Mouse (Mus musculus): Measurements from ENCODE around the gene Fut8. TPM values are rescaled to one million over a fixed set of nuclear protein-coding genes. Genes with fewer than 3 reads are reported as not detected.
"Not testable (repeated sequence)": the region's sequence is repeated elsewhere in the genome, so short reads cannot be mapped to it uniquely, and the experiment has no call there.

The Fut8 gene
- polyA plus RNA-seq, 1 experiment: 13.8 TPM

- WGBS: 63% methylated on average over 2 of the region's 2 CpGs
Measured at GRCm38 (mm10) chr12:77263816-77264215, 25.9 kb downstream of the Fut8 start.

GRCm38 (mm10) chr12:77270694-77271093 is 32.8 kb downstream of the Fut8 start:
- 24% methylated on average over 3 of the region's 3 CpGs for WGBS
- Histone ChIP-seq H3K4me3 (replicated peaks; ENCODE audit: control insufficient read depth, low read depth, low read length) (no peak overlapping the region), H3K4me1 (ENCODE audit: control insufficient read depth, insufficient read depth, low read length) (no peaks in the 10 kb centered on the region), H3K27ac (ENCODE audit: control insufficient read depth, insufficient read depth, low read depth, low read length, poor library complexity) (no peak overlapping the region)
- TF ChIP-seq CTCF (IDR thresholded peaks at IDR 0.05; ENCODE audit: control insufficient read depth, insufficient read depth, low read length) (no peak), POLR2A (IDR thresholded peaks at IDR 0.05; ENCODE audit: borderline replicate concordance, control insufficient read depth, low read depth, low read length) (no peak)

More at GRCm38 (mm10) chr12:77263816-77264215, 25.9 kb downstream of the Fut8 start:
- Histone ChIP-seq H3K4me1 (ENCODE audit: control insufficient read depth, insufficient read depth, low read length) (no peaks in the 10 kb centered on the region), H3K4me3 (replicated peaks; ENCODE audit: control insufficient read depth, low read depth, low read length) (no peak overlapping the region), H3K27ac (ENCODE audit: control insufficient read depth, insufficient read depth, low read depth, low read length, poor library complexity) (no peak overlapping the region)
- no peak for TF ChIP-seq POLR2A (IDR thresholded peaks at IDR 0.05; ENCODE audit: borderline replicate concordance, control insufficient read depth, low read depth, low read length)

GRCm38 (mm10) chr12:77288507-77288906 is 50.6 kb downstream of the Fut8 start:
- Histone ChIP-seq H3K4me1 (ENCODE audit: control insufficient read depth, insufficient read depth, low read length) (no peaks in the 10 kb centered on the region), H3K27ac (ENCODE audit: control insufficient read depth, insufficient read depth, low read depth, low read length, poor library complexity) (no peak overlapping the region), H3K4me3 (replicated peaks; ENCODE audit: control insufficient read depth, low read depth, low read length) (no peak overlapping the region)
- 50% methylated on average over 2 of the region's 2 CpGs for WGBS
- TF ChIP-seq POLR2A (IDR thresholded peaks at IDR 0.05; ENCODE audit: borderline replicate concordance, control insufficient read depth, low read depth, low read length): no peak
- TF ChIP-seq CTCF (IDR thresholded peaks at IDR 0.05; ENCODE audit: control insufficient read depth, insufficient read depth, low read length): no peak

- Histone ChIP-seq H3K27ac (ENCODE audit: control insufficient read depth, insufficient read depth, low read depth, low read length, poor library complexity) (no peak overlapping the region), H3K4me3 (replicated peaks; ENCODE audit: control insufficient read depth, low read depth, low read length) (no peak overlapping the region), H3K4me1 (ENCODE audit: control insufficient read depth, insufficient read depth, low read length) (no peaks in the 10 kb centered on the region)
- no peak for TF ChIP-seq CTCF (IDR thresholded peaks at IDR 0.05; ENCODE audit: control insufficient read depth, insufficient read depth, low read length)
- TF ChIP-seq POLR2A (IDR thresholded peaks at IDR 0.05; ENCODE audit: borderline replicate concordance, control insufficient read depth, low read depth, low read length): no peak
- WGBS: 83% methylated on average over 4 of the region's 4 CpGs
Measured at GRCm38 (mm10) chr12:77291017-77291416, 53.1 kb downstream of the Fut8 start.

- H3K27ac ChIP-seq (ENCODE audit: control insufficient read depth, insufficient read depth, low read depth, low read length, poor library complexity): not testable (repeated sequence)
Measured at GRCm38 (mm10) chr12:77291864-77292263, 53.9 kb downstream of the Fut8 start.

GRCm38 (mm10) chr12:77292375-77293258 is 54.7 kb downstream of the Fut8 start:
- WGBS: 20% methylated on average over 4 of the region's 4 CpGs
- no peak for TF ChIP-seq POLR2A (IDR thresholded peaks at IDR 0.05; ENCODE audit: borderline replicate concordance, control insufficient read depth, low read depth, low read length)
- TF ChIP-seq CTCF (IDR thresholded peaks at IDR 0.05; ENCODE audit: control insufficient read depth, insufficient read depth, low read length): no peak
- H3K4me1 ChIP-seq (ENCODE audit: control insufficient read depth, insufficient read depth, low read length): no peaks in the 10 kb centered on the region
- H3K27ac ChIP-seq (ENCODE audit: control insufficient read depth, insufficient read depth, low read depth, low read length, poor library complexity): no peak overlapping the region
- no peak overlapping the region for H3K4me3 ChIP-seq (replicated peaks; ENCODE audit: control insufficient read depth, low read depth, low read length)

More at GRCm38 (mm10) chr12:77291864-77292263, 53.9 kb downstream of the Fut8 start:
- not testable (repeated sequence) for H3K4me3 ChIP-seq (replicated peaks; ENCODE audit: control insufficient read depth, low read depth, low read length); H3K4me1 ChIP-seq (ENCODE audit: control insufficient read depth, insufficient read depth, low read length)
- 35% methylated on average over 2 of the region's 2 CpGs for WGBS

- Histone ChIP-seq H3K27ac (ENCODE audit: control insufficient read depth, insufficient read depth, low read depth, low read length, poor library complexity) (no peak overlapping the region), H3K4me3 (replicated peaks; ENCODE audit: control insufficient read depth, low read depth, low read length) (no peak overlapping the region), H3K4me1 (ENCODE audit: control insufficient read depth, insufficient read depth, low read length) (no peaks in the 10 kb centered on the region)
- no peak for TF ChIP-seq POLR2A (IDR thresholded peaks at IDR 0.05; ENCODE audit: borderline replicate concordance, control insufficient read depth, low read depth, low read length)
- no peak for TF ChIP-seq CTCF (IDR thresholded peaks at IDR 0.05; ENCODE audit: control insufficient read depth, insufficient read depth, low read length)
- WGBS: 86% methylated on average over 1 of the region's 1 CpGs
Measured at GRCm38 (mm10) chr12:77296119-77296518, 58.2 kb downstream of the Fut8 start.

- Histone ChIP-seq H3K4me3 (replicated peaks; ENCODE audit: control insufficient read depth, low read depth, low read length) (no peak overlapping the region), H3K27ac (ENCODE audit: control insufficient read depth, insufficient read depth, low read depth, low read length, poor library complexity) (no peak overlapping the region), H3K4me1 (ENCODE audit: control insufficient read depth, insufficient read depth, low read length) (no peaks in the 10 kb centered on the region)
- TF ChIP-seq CTCF (IDR thresholded peaks at IDR 0.05; ENCODE audit: control insufficient read depth, insufficient read depth, low read length) (no peak), POLR2A (IDR thresholded peaks at IDR 0.05; ENCODE audit: borderline replicate concordance, control insufficient read depth, low read depth, low read length) (no peak)
- WGBS: 83% methylated on average over 4 of the region's 4 CpGs
Measured at GRCm38 (mm10) chr12:77297114-77297513, 59.2 kb downstream of the Fut8 start.

- H3K4me3 ChIP-seq (replicated peaks; ENCODE audit: control insufficient read depth, low read depth, low read length): no peak overlapping the region
- TF ChIP-seq CTCF (IDR thresholded peaks at IDR 0.05; ENCODE audit: control insufficient read depth, insufficient read depth, low read length) (no peak), POLR2A (IDR thresholded peaks at IDR 0.05; ENCODE audit: borderline replicate concordance, control insufficient read depth, low read depth, low read length) (no peak)
- no peaks in the 10 kb centered on the region for H3K4me1 ChIP-seq (ENCODE audit: control insufficient read depth, insufficient read depth, low read length)
- 77% methylated on average over 2 of the region's 2 CpGs for WGBS
- no peak overlapping the region for H3K27ac ChIP-seq (ENCODE audit: control insufficient read depth, insufficient read depth, low read depth, low read length, poor library complexity)
Measured at GRCm38 (mm10) chr12:77297858-77298257, 59.9 kb downstream of the Fut8 start.

Data from bone marrow, adult 2 months (tissue).